ENCODE assay signal across 9 mouse cellular contexts in the genomic region with DNA sequence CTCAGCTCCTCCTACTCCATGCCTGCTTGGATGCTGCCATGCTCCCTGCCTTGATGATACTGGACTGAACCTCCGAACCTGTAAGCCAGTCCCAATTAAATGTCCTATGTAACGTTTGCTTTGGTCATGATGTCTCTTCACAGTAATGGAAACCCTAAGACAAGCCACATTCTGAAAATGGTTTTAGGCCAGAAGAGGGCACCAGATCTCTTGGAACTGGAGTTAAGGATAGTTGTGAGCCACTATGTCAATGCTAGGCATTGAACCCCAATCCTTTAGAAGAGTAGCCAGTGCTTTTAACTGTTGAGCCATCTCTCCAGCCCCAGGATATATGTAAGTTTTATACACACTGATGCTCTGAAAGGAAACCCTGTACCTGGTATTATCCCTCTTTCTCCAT. TPM values are rescaled to one million over a fixed set of nuclear protein-coding genes. Genes with fewer than 3 reads are reported as not detected.
DNase-seq lines count a peak whose midpoint lies in the region; ATAC-seq and TF ChIP-seq lines count a peak whose summit lies in the region.
"Had no signal": no experiment of that assay in that cellular context is flagged by ENCODE, and none has a peak within 500 bp of the region (broad histone marks: within the 10 kb centered on the region; RNA-seq: fewer than 3 reads in every experiment).

No protein-coding gene starts in this region.

- H3K36me3 ChIP-seq in intestine, postnatal 0 days (ENCODE audit: control insufficient read depth, insufficient read depth): no peaks in the 10 kb centered on the region
- H3K36me3 ChIP-seq in intestine, embryonic 16.5 days (ENCODE audit: control insufficient read depth, insufficient read depth, low read length): no peaks in the 10 kb centered on the region
- H3K36me3 ChIP-seq: stomach, embryonic 15.5 days had no signal

- H3K4me1 ChIP-seq in intestine, postnatal 0 days (replicated peaks; ENCODE audit: control insufficient read depth, insufficient read depth, low read length): no peaks in the 10 kb centered on the region
- H3K4me1 ChIP-seq in intestine, embryonic 16.5 days (ENCODE audit: control insufficient read depth, insufficient read depth, low read length): no peaks in the 10 kb centered on the region
- H3K4me1 ChIP-seq: stomach, embryonic 15.5 days had no signal

- peak; percentile 70 for TF ChIP-seq CTCF in intestine, postnatal 0 days (IDR thresholded peaks at IDR 0.05; ENCODE audit: low read depth)

- H3K27ac ChIP-seq in intestine, postnatal 0 days (ENCODE audit: low read depth, low read length): no peak overlapping the region
- H3K27ac ChIP-seq in intestine, embryonic 16.5 days (ENCODE audit: low read length): no peak overlapping the region
- H3K27ac ChIP-seq: stomach, embryonic 15.5 days had no signal

- peak; percentile 66 for DNase-seq in 3T3-L1 (ENCODE audit: low read depth, low spot score)
- DNase-seq in B cell, adult 2 months: peak; percentile 28 to 34
- peak; percentile 45 for DNase-seq in induced T-regulatory cell, adult 2 months (ENCODE audit: low read depth)
- no peak for DNase-seq in spleen, adult 12 weeks (ENCODE audit: low spot score)
- no peak for DNase-seq in urinary bladder, postnatal 4 days (ENCODE audit: low spot score in 2 of 2)
- DNase-seq: cerebellum, adult 9-10 months had no signal

- 41% methylated on average over 2 of the region's 2 CpGs for WGBS in intestine, postnatal 0 days
- 51% methylated on average over 2 of the region's 2 CpGs for WGBS in intestine, embryonic 16.5 days

- no peak overlapping the region for H3K9ac ChIP-seq in intestine, postnatal 0 days (ENCODE audit: low read depth, low read length)
- H3K9ac ChIP-seq in intestine, embryonic 16.5 days (ENCODE audit: low read depth, low read length): no peak overlapping the region
- H3K9ac ChIP-seq: stomach, embryonic 15.5 days had no signal

- no peak overlapping the region for H3K4me2 ChIP-seq in intestine, postnatal 0 days (replicated peaks; ENCODE audit: low read depth)
- no peak overlapping the region for H3K4me2 ChIP-seq in intestine, embryonic 16.5 days (ENCODE audit: low read depth, low read length)
- H3K4me2 ChIP-seq: stomach, embryonic 15.5 days had no signal

- no peaks in the 10 kb centered on the region for H3K27me3 ChIP-seq in intestine, postnatal 0 days (replicated peaks; ENCODE audit: control insufficient read depth, insufficient read depth, low read length)
- H3K27me3 ChIP-seq in intestine, embryonic 16.5 days (replicated peaks; ENCODE audit: control insufficient read depth, insufficient read depth, low read length): no peaks in the 10 kb centered on the region
- H3K27me3 ChIP-seq: stomach, embryonic 15.5 days had no signal

- no peak for ATAC-seq in intestine, postnatal 0 days
- no peak for ATAC-seq in intestine, embryonic 16.5 days

- no peaks in the 10 kb centered on the region for H3K9me3 ChIP-seq in intestine, postnatal 0 days (ENCODE audit: control insufficient read depth)
- H3K9me3 ChIP-seq in intestine, embryonic 16.5 days (ENCODE audit: control insufficient read depth, low read length): no peaks in the 10 kb centered on the region
- H3K9me3 ChIP-seq: stomach, embryonic 15.5 days had no signal

- H3K4me3 ChIP-seq in intestine, postnatal 0 days (ENCODE audit: low read depth, low read length): no peak overlapping the region
- no peak overlapping the region for H3K4me3 ChIP-seq in intestine, embryonic 16.5 days (ENCODE audit: low read length)
- H3K4me3 ChIP-seq: stomach, embryonic 15.5 days had no signal

RNA-seq across cellular contexts. Expression of a gene that starts 20.9 kb away (rescaled TPM):
- 98.4 and 106 TPM in 2 replicates for polyA plus RNA-seq in intestine, postnatal 0 days (2015; fragmentation: Nextera tagmentation; extraction: Ambion mirVana)
- 77.0 and 77.1 TPM in 2 replicates for polyA plus RNA-seq in intestine, embryonic 16.5 days (2015; fragmentation: Nextera tagmentation; extraction: Ambion mirVana)

RNA-seq across cellular contexts. Expression of a gene that starts 51.5 kb away (rescaled TPM):
- polyA plus RNA-seq in intestine, postnatal 0 days (2015; fragmentation: Nextera tagmentation; extraction: Ambion mirVana): not detected in 2 replicates
- 0.29 TPM in 1 of 2 replicates, not detected in the other for polyA plus RNA-seq in intestine, embryonic 16.5 days (2015; fragmentation: Nextera tagmentation; extraction: Ambion mirVana)

RNA-seq across cellular contexts. Expression of a gene that starts 58.3 kb away (rescaled TPM):
- polyA plus RNA-seq in intestine, postnatal 0 days (2015; fragmentation: Nextera tagmentation; extraction: Ambion mirVana): 23.2 and 40.9 TPM in 2 replicates
- 20.1 and 24.4 TPM in 2 replicates for polyA plus RNA-seq in intestine, embryonic 16.5 days (2015; fragmentation: Nextera tagmentation; extraction: Ambion mirVana)

Comparison
In these comparisons a context has a peak if more than half of its experiments do, and no peak if none do; other contexts are left out.
1. DNase-seq: peak in 3T3-L1 (single experiment), B cell, adult 2 months (2 of 2) and induced T-regulatory cell, adult 2 months (single experiment); none in spleen, adult 12 weeks (single experiment) and urinary bladder, postnatal 4 days (0 of 2).